Mouse (Mus musculus): ENCODE measurements around the gene Mfn1.
A peak's percentile ranks its signal among the peaks of the same experiment; 100 is the strongest.

The Mfn1 gene

GRCm38 (mm10) chr3:32529303-32529898 lies at the start of gene Mfn1:
Gene Mfn1, plus strand, starts transcription at chr3:32529465.
- DNase-seq (ENCODE audit: low spot score in 2 of 2) = peak; percentile 85 to 94

- no peak for DNase-seq (ENCODE audit: low spot score in 2 of 2)
Observed at GRCm38 (mm10) chr3:32479961-32480360, 49.3 kb upstream of the Mfn1 start.

- no peak for DNase-seq (ENCODE audit: low spot score in 2 of 2)
Observed at GRCm38 (mm10) chr3:32483035-32483434, 46.2 kb upstream of the Mfn1 start.

GRCm38 (mm10) chr3:32486543-32486942 lies 42.7 kb upstream of the Mfn1 start:
- no peak for DNase-seq (ENCODE audit: low spot score in 2 of 2)

- no peak for DNase-seq (ENCODE audit: low spot score in 2 of 2)
Observed at GRCm38 (mm10) chr3:32488172-32488571, 41.1 kb upstream of the Mfn1 start.

GRCm38 (mm10) chr3:32490076-32490927 lies 39.0 kb upstream of the Mfn1 start:
- peak in 1 of 2 experiments; percentile 61 for DNase-seq (ENCODE audit: low spot score in 2 of 2)

- no peak for DNase-seq (ENCODE audit: low spot score in 2 of 2)
Observed at GRCm38 (mm10) chr3:32490928-32491315, 38.3 kb upstream of the Mfn1 start.

GRCm38 (mm10) chr3:32492097-32493090 lies 36.9 kb upstream of the Mfn1 start, which contains the start of gene Kcnmb3:
Gene Kcnmb3, minus strand, starts transcription at chr3:32492231.
- no peak for DNase-seq (ENCODE audit: low spot score in 2 of 2)

- peak in 1 of 2 experiments; percentile 66 for DNase-seq (ENCODE audit: low spot score in 2 of 2)
Observed at GRCm38 (mm10) chr3:32494387-32495087, 34.7 kb upstream of the Mfn1 start.

- DNase-seq (ENCODE audit: low spot score in 2 of 2) = peak in 1 of 2 experiments; percentile 6
Observed at GRCm38 (mm10) chr3:32495088-32495770, 34.0 kb upstream of the Mfn1 start.

GRCm38 (mm10) chr3:32495856-32496710 lies 33.2 kb upstream of the Mfn1 start:
- DNase-seq (ENCODE audit: low spot score in 2 of 2) = peak in 1 of 2 experiments; percentile 9

GRCm38 (mm10) chr3:32496711-32497070 lies 32.6 kb upstream of the Mfn1 start:
- DNase-seq (ENCODE audit: low spot score in 2 of 2) = no peak

GRCm38 (mm10) chr3:32500346-32500745 lies 28.9 kb upstream of the Mfn1 start:
- DNase-seq (ENCODE audit: low spot score in 2 of 2) = no peak

- no peak for DNase-seq (ENCODE audit: low spot score in 2 of 2)
Observed at GRCm38 (mm10) chr3:32505841-32506240, 23.4 kb upstream of the Mfn1 start.

GRCm38 (mm10) chr3:32506366-32507225 lies 22.7 kb upstream of the Mfn1 start:
- DNase-seq (ENCODE audit: low spot score in 2 of 2) = no peak

- DNase-seq (ENCODE audit: low spot score in 2 of 2) = peak; percentile 41 to 76
Observed at GRCm38 (mm10) chr3:32508666-32509324, 20.5 kb upstream of the Mfn1 start.

GRCm38 (mm10) chr3:32509496-32510374 lies 19.5 kb upstream of the Mfn1 start, which contains the start of gene Zfp639:
Gene Zfp639, plus strand, starts transcription at chr3:32510259.
- no peak for DNase-seq (ENCODE audit: low spot score in 2 of 2)
